Mouse (Mus musculus): ENCODE results near the gene Ugt1a6b.

DNA sequence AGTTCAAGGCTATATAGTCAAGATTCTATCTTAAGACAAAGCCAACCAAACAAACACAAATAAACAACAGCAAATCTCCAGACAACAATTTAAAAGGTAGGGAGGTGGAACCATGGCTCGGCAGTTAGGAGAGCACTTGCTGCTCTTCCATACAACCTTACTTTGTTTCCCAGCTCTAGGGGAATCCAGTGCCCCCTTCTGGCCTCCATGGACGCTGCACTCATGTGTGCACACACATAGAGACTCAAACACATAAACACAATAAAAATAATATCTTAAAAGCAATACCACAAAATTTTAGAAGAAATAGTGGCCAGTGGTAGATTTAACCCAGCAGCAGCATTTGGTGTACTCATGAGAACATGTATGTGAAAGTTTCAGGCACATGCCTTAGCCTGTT is 114.1 kb downstream of the Ugt1a6b start:
- TF ChIP-seq CTCF (IDR thresholded peaks at IDR 0.05; ENCODE audit: insufficient read depth, low read depth, low read length) (no peak), POLR2A (IDR thresholded peaks at IDR 0.05; ENCODE audit: insufficient read depth, low read depth, low read length) (no peak)

Data from olfactory bulb, adult 2 months (tissue).